Mouse (Mus musculus) liver, embryonic 16.5 days (tissue): ENCODE measurements around the gene Prrc2a. TPM values are rescaled to one million over a fixed set of nuclear protein-coding genes. Genes with fewer than 3 reads are reported as not detected.

Experiments
- ATAC-seq: fragments of 200-750 bp; cut with Nextera tagmentation; 2 replicates; pipeline ENCODE4 v1.8.0; 2017; ENCODE audit warnings: low read depth, mild to moderate bottlenecking, moderate number of reproducible peaks, moderate library complexity
- H3K27ac ChIP-seq: fragments of 300-500 bp; sonication (generic); 2 replicates; pipeline ENCODE4 v1.5.1; 2014; ENCODE audit warnings: mild to moderate bottlenecking, low read length
- H3K27me3 ChIP-seq: fragments of 300-500 bp; sonication (generic); 2 replicates; pipeline ENCODE4 v1.6.1; 2014; ENCODE audit warnings: low read depth, low read length, mixed read lengths; ENCODE audit not compliant: control insufficient read depth, insufficient read depth
- H3K36me3 ChIP-seq: fragments of 300-500 bp; sonication (generic); 2 replicates; pipeline ENCODE4 v1.6.1; 2014; ENCODE audit warnings: mild to moderate bottlenecking; ENCODE audit not compliant: control insufficient read depth, insufficient read depth
- H3K4me1 ChIP-seq: fragments of 300-500 bp; sonication (generic); 2 replicates; pipeline ENCODE4 v1.6.1; 2014; ENCODE audit warnings: low read depth, low read length, mixed read lengths; ENCODE audit not compliant: control insufficient read depth
- H3K4me2 ChIP-seq: fragments of 300-500 bp; sonication (generic); 2 replicates; pipeline ENCODE4 v1.6.1; 2014; ENCODE audit warnings: low read depth, low read length, mixed read lengths
- H3K4me3 ChIP-seq: fragments of 300-500 bp; sonication (generic); 2 replicates; pipeline ENCODE4 v1.5.1; 2014; ENCODE audit warnings: low read depth, mild to moderate bottlenecking, low read length
- H3K9ac ChIP-seq: fragments of 300-500 bp; sonication (generic); 2 replicates; pipeline ENCODE4 v1.6.1; 2014; ENCODE audit warnings: low read depth, low read length
- H3K9me3 ChIP-seq: fragments of 300-500 bp; sonication (generic); replicated peaks from 2 replicates; pipeline ENCODE4 v1.6.1; 2016; ENCODE audit warnings: low read length; ENCODE audit not compliant: control insufficient read depth
- WGBS: fragments of 180-500 bp; shearing (Covaris S2); extraction: QIAGEN DNeasy Blood & Tissue Kit; methylation state at CpG from one replicate; pipeline ENCODE4 v1.1.7; 2014; ENCODE audit not compliant: insufficient replicate concordance; 5-methylcytosine and 5-hydroxymethylcytosine counted together
- polyA plus RNA-seq: library from polyadenylated mRNA; unstranded; fragments of >200 nt; fragmentation: Nextera tagmentation; extraction: Ambion mirVana; gene quantifications from 2 replicates; pipeline ENCODE4 v1.2.1, GENCODE M21; 2015

The Prrc2a gene
- polyA plus RNA-seq, 1 experiment from 2014 or later, result 45.0 TPM

DNA sequence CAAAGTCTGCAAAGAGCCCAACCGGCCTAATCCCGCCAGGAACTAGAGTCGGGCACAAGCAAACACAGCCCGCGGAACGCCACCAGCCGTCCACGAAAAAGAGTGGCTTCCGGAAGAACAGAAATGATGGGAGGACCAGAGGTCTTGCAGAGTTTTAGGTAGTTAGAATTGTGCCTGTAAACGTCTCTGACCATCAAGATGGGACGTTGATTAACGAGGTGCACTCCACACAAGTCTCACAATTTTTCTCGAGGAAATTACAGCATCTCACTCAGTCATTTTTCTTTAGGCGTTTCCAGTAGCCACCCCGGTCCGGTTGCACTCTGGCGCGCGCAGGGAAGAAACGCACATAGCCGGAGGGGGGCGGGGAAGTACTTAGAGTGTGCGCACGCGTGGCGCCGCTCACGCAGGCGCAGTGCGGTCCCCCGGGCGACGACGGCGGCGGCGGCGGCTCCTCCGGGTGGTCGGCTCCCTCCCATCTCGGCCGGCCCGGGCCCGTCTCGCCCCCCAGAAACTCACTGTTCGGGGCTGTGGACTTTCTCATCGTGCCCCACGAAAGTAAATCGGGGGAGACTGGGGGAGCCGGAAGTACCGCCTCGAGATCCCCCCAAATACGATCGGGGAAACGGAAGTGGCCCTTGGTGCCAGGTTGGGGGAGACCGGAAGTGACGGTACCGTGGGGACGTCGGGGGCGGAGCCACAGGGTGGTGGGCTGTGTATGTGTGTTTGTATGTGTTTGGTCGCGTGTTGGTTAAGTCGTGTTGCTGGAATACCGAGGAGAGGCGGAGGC lies 29.7 kb downstream of the Prrc2a start, which contains the start of gene Bag6:
Gene Bag6, plus strand, starts transcription at position 378 of the 790 bp plus-strand sequence.
- Histone ChIP-seq H3K4me3 (peak within 1 kb of the TSS; percentile 85), H3K27ac (peak within 1 kb of the TSS; percentile 94), H3K4me1 (peaks cover 18% of the 10 kb centered on the region), H3K9me3 (no peaks in the 10 kb centered on the region), H3K4me2 (peak within 1 kb of the TSS; percentile 74), H3K9ac (peak within 1 kb of the TSS; percentile 88), H3K27me3 (no peaks in the 10 kb centered on the region), H3K36me3 (peaks cover 13% of the 10 kb centered on the region)
- under 1% methylated on average over 66 of the region's 66 CpGs for WGBS
- ATAC-seq, result peak; percentile 90

- 85% methylated on average over 7 of the region's 7 CpGs for WGBS
- H3K9ac ChIP-seq, result no peak overlapping the region
- no peak for ATAC-seq
These were observed 31.2 kb downstream of the Prrc2a start for GRCm38 (mm10) chr17:35133517-35133916.

GRCm38 (mm10) chr17:35132174-35132560 lies 32.5 kb downstream of the Prrc2a start:
- Histone ChIP-seq H3K27ac (peak overlapping the region; percentile 5; the same call in 1 of the 2 replicates), H3K4me2 (no peak overlapping the region)
- 60% methylated on average over 3 of the region's 3 CpGs for WGBS

More at GRCm38 (mm10) chr17:35133517-35133916, 31.2 kb downstream of the Prrc2a start:
- Histone ChIP-seq H3K27ac (no peak overlapping the region), H3K4me3 (no peak overlapping the region), H3K36me3 (peaks cover under 1% of the 10 kb centered on the region), H3K4me2 (no peak overlapping the region), H3K27me3 (no peaks in the 10 kb centered on the region), H3K4me1 (peaks cover 21% of the 10 kb centered on the region), H3K9me3 (no peaks in the 10 kb centered on the region)

DNA sequence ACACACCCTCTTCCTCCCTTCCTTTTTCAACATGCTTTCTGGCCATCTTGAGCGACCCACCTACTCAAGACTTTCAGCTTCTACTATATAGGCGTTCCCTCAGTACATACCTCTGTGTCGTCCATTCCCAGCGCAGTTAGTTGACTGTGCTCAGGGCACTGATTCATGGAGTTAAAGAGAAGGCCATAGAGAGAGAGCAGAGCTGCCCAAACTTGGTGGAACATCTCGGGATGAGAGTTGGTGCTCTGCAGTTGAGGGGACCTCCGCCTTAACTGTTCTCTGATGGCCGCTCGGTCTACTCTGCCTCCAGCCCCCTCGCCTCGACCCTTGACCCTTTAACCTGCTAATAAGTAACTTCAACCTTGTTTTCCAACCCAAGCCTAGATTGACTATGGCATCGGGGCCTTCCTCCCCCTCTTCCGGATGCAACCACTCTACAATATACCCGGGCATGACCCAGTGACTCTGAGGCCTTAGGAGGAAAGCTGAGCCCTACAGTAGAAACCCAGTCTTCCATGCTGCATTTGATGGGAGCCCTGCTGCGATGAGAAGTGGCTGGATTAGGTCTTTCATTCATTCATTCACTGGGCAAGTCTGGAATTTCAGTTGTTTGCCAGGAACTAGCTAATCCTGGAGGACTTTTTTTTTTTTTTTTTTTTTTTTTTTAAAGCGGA lies 33.1 kb downstream of the Prrc2a start, which contains the start of gene Apom:
Gene Apom, minus strand, starts transcription at position 551 of the 674 bp plus-strand sequence.
- peak within 1 kb of the TSS; percentile 51 for H3K27ac ChIP-seq
- peaks cover 26% of the 10 kb centered on the region for H3K4me1 ChIP-seq
- peak within 1 kb of the TSS; percentile 37 for H3K9ac ChIP-seq
- H3K4me3 ChIP-seq, result peak within 1 kb of the TSS; percentile 52
- peak within 1 kb of the TSS; percentile 30 for H3K4me2 ChIP-seq
- 62% methylated on average over 15 of the region's 15 CpGs for WGBS
- ATAC-seq, result peak; percentile 25
- no peaks in the 10 kb centered on the region for H3K9me3 ChIP-seq
- H3K27me3 ChIP-seq, result no peaks in the 10 kb centered on the region
- no peaks in the 10 kb centered on the region for H3K36me3 ChIP-seq

More at GRCm38 (mm10) chr17:35132174-35132560, 32.5 kb downstream of the Prrc2a start:
- Histone ChIP-seq H3K4me3 (no peak overlapping the region), H3K4me1 (peaks cover 25% of the 10 kb centered on the region), H3K9me3 (no peaks in the 10 kb centered on the region), H3K27me3 (no peaks in the 10 kb centered on the region), H3K9ac (no peak overlapping the region), H3K36me3 (no peaks in the 10 kb centered on the region)
- no peak for ATAC-seq

- Histone ChIP-seq H3K27me3 (no peaks in the 10 kb centered on the region), H3K9ac (peak overlapping the region; percentile 37), H3K27ac (peak overlapping the region; percentile 51), H3K9me3 (no peaks in the 10 kb centered on the region), H3K4me1 (peaks cover 24% of the 10 kb centered on the region), H3K4me2 (peak overlapping the region; percentile 30), H3K4me3 (peak overlapping the region; percentile 52), H3K36me3 (no peaks in the 10 kb centered on the region)
- WGBS, result 75% methylated on average over 8 of the region's 8 CpGs
- no peak for ATAC-seq
These were observed 33.7 kb downstream of the Prrc2a start for GRCm38 (mm10) chr17:35131038-35131437.

GRCm38 (mm10) chr17:35128996-35129395 lies 35.7 kb downstream of the Prrc2a start:
- Histone ChIP-seq H3K27ac (no peak overlapping the region), H3K4me3 (no peak overlapping the region), H3K4me2 (no peak overlapping the region), H3K36me3 (0 out of 2 replicates have a peak, but pooled peaks cover under 1% of the 10 kb centered on the region), H3K27me3 (no peaks in the 10 kb centered on the region), H3K9me3 (no peaks in the 10 kb centered on the region), H3K4me1 (peaks cover 24% of the 10 kb centered on the region), H3K9ac (no peak overlapping the region)
- ATAC-seq, result no peak
- WGBS, result 71% methylated on average over 11 of the region's 11 CpGs

- peaks cover 28% of the 10 kb centered on the region for H3K4me1 ChIP-seq
- ATAC-seq, result no peak
- 50% methylated on average over 13 of the region's 13 CpGs for WGBS
These were observed 37.7 kb downstream of the Prrc2a start for GRCm38 (mm10) chr17:35127017-35127416.

GRCm38 (mm10) chr17:35126206-35126611 lies 38.5 kb downstream of the Prrc2a start, which contains the start of gene D17H6S53E:
D17H6S53E (plus strand) TSS chr17:35126373.
- Histone ChIP-seq H3K4me2 (peak within 1 kb of the TSS; percentile 89), H3K27me3 (no peaks in the 10 kb centered on the region), H3K9me3 (no peaks in the 10 kb centered on the region), H3K27ac (peak within 1 kb of the TSS; percentile 92), H3K9ac (peak within 1 kb of the TSS; percentile 81), H3K4me3 (peak within 1 kb of the TSS; percentile 78), H3K36me3 (peaks cover 6% of the 10 kb centered on the region; the same call in 1 of the 2 replicates), H3K4me1 (peaks cover 31% of the 10 kb centered on the region)
- peak; percentile 71 for ATAC-seq
- 0% methylated on average over 36 of the region's 36 CpGs for WGBS

More at GRCm38 (mm10) chr17:35127017-35127416, 37.7 kb downstream of the Prrc2a start:
- Histone ChIP-seq H3K9ac (peak overlapping the region; percentile 81), H3K4me3 (peak overlapping the region; percentile 78), H3K9me3 (no peaks in the 10 kb centered on the region), H3K27me3 (no peaks in the 10 kb centered on the region), H3K27ac (peak overlapping the region; percentile 92), H3K36me3 (peaks cover 6% of the 10 kb centered on the region; the same call in 1 of the 2 replicates), H3K4me2 (peak overlapping the region; percentile 89)
